Mouse (Mus musculus): Measurements from ENCODE around the gene Camta1. TPM values are rescaled to one million over a fixed set of nuclear protein-coding genes. Genes with fewer than 3 reads are reported as not detected.

Gene Camta1
- polyA plus RNA-seq, 1 experiment from 2014 or later: 83.5 TPM

DNA sequence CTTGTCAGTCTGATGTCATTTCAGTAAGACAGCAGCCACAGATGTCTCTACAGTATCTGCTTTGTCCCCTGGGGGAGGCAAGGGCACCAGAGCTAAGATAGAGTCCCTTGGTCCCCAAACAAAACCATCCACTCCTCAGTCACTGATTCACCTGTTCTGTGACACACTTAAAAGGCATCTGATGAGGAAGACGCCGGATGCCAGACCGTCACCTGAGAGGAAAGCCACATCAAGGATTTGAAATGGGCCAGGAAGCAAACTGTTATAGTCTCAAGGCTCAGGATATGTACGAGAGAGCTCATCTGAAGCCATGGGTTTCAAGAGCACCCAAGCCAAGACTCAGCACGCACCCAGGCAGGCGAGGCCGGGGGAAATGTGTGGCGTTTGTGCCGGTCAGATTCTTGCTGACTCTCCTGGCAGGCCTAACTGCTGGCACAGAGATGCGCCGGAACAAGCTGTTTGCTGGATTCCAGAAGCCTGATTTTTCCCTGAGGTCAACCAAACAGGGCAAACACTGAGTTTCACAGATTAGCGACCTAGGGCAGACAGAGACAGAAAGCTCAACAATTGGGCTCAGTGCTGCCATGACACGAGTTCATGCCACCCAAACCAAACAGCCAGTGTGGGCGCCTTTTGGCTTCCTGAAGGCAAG, 958.5 kb downstream of the Camta1 start:
- H3K27me3 ChIP-seq (ENCODE audit: insufficient read depth, low read length): no peaks in the 10 kb centered on the region
- 91% methylated on average over 14 of the region's 14 CpGs for WGBS
- no peaks in the 10 kb centered on the region for H3K9me3 ChIP-seq (ENCODE audit: low read length)
- H3K27ac ChIP-seq (ENCODE audit: low read length): no peak overlapping the region
- H3K36me3 ChIP-seq (ENCODE audit: insufficient read depth, low read length): peaks cover 61% of the 10 kb centered on the region
- H3K4me2 ChIP-seq (replicated peaks; ENCODE audit: low read depth, low read length): no peak overlapping the region
- ATAC-seq (ENCODE audit: low FRiP score, low TSS enrichment): no peak
- no peak overlapping the region for H3K4me3 ChIP-seq (ENCODE audit: low read length)
- no peak overlapping the region for H3K9ac ChIP-seq (replicated peaks; ENCODE audit: low read length)
- peaks cover 8% of the 10 kb centered on the region; the same call in 1 of the 2 replicates for H3K4me1 ChIP-seq (ENCODE audit: insufficient read depth, low read length)

- Histone ChIP-seq H3K4me1 (ENCODE audit: insufficient read depth, low read length) (peaks cover 8% of the 10 kb centered on the region; the same call in 1 of the 2 replicates), H3K4me3 (ENCODE audit: low read length) (no peak overlapping the region), H3K27ac (ENCODE audit: low read length) (peak overlapping the region; percentile 71), H3K27me3 (ENCODE audit: insufficient read depth, low read length) (no peaks in the 10 kb centered on the region), H3K9me3 (ENCODE audit: low read length) (no peaks in the 10 kb centered on the region), H3K4me2 (replicated peaks; ENCODE audit: low read depth, low read length) (no peak overlapping the region; the same call in 1 of the 2 replicates), H3K9ac (replicated peaks; ENCODE audit: low read length) (no peak overlapping the region), H3K36me3 (ENCODE audit: insufficient read depth, low read length) (peaks cover 72% of the 10 kb centered on the region)
- peak; percentile 81 for ATAC-seq (ENCODE audit: low FRiP score, low TSS enrichment)
- 52% methylated on average over 12 of the region's 12 CpGs for WGBS
Measured at GRCm38 (mm10) chr4:150902062-150902461, 959.6 kb downstream of the Camta1 start.

GRCm38 (mm10) chr4:150901651-150902050, 960.0 kb downstream of the Camta1 start:
- 52% methylated on average over 9 of the region's 9 CpGs for WGBS
- H3K27me3 ChIP-seq (ENCODE audit: insufficient read depth, low read length): no peaks in the 10 kb centered on the region
- ATAC-seq (ENCODE audit: low FRiP score, low TSS enrichment): peak; percentile 27; the same call in 1 of the 2 replicates

DNA sequence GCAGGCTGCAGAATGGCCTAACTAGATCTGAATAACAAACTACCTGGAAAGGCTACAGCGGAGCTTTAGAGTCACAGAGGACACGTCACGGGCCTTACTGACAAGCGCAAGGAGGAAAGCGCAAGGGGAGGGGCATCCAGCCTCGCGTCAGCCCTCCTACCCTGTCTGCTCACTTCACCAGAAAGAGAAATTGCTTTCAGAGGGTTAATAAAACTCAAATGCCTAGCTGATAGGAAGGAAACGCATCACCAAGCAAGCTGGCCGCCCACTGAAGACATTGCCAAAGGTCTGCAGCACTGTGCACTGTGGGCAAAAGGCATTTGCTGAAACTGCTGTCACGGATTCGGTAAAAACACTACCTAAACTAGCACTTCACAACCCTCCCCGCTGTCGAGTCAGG, 961.2 kb downstream of the Camta1 start:
- Histone ChIP-seq H3K27me3 (ENCODE audit: insufficient read depth, low read length) (no peaks in the 10 kb centered on the region), H3K36me3 (ENCODE audit: insufficient read depth, low read length) (peaks cover 74% of the 10 kb centered on the region), H3K4me1 (ENCODE audit: insufficient read depth, low read length) (peaks cover 8% of the 10 kb centered on the region; the same call in 1 of the 2 replicates), H3K9ac (replicated peaks; ENCODE audit: low read length) (no peak overlapping the region), H3K27ac (ENCODE audit: low read length) (no peak overlapping the region), H3K4me3 (ENCODE audit: low read length) (no peak overlapping the region), H3K9me3 (ENCODE audit: low read length) (no peaks in the 10 kb centered on the region), H3K4me2 (replicated peaks; ENCODE audit: low read depth, low read length) (no peak overlapping the region)
- no peak for ATAC-seq (ENCODE audit: low FRiP score, low TSS enrichment)
- 89% methylated on average over 13 of the region's 13 CpGs for WGBS

More at GRCm38 (mm10) chr4:150901651-150902050, 960.0 kb downstream of the Camta1 start:
- Histone ChIP-seq H3K4me1 (ENCODE audit: insufficient read depth, low read length) (peaks cover 8% of the 10 kb centered on the region; the same call in 1 of the 2 replicates), H3K36me3 (ENCODE audit: insufficient read depth, low read length) (peaks cover 76% of the 10 kb centered on the region), H3K4me3 (ENCODE audit: low read length) (no peak overlapping the region), H3K9ac (replicated peaks; ENCODE audit: low read length) (no peak overlapping the region), H3K4me2 (replicated peaks; ENCODE audit: low read depth, low read length) (no peak overlapping the region; the same call in 1 of the 2 replicates), H3K9me3 (ENCODE audit: low read length) (no peaks in the 10 kb centered on the region), H3K27ac (ENCODE audit: low read length) (peak overlapping the region; percentile 71)

DNA sequence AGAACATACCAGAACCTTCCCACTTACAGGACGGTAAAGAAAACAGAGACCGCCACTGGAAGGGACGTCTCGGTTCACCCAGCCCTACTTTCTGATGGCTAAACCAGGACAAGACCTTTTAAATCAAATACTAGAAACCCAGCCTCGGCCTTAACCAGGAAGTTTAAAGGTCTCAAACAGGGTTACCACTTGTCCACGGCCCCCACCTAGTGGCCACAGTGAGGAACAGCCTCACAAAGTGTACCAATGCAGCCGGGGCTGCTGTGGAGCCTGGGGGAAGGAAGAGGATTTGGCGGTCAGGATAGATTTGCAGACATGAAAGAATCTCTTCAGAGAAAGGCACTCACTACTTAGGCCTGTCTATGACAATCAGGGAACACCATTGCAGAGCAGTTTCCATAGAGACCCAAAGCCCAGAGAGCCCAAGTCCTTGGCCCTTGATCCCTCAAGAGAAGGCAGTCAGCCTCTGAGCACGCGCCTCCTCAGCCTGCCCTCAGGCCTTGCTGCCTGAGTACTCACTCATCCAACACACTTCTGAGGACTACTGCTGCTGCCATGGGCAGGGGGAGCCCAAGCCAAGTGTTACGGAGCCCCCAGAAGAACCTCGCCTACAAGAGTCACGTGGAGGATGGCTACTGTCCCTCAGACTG, 962.8 kb downstream of the Camta1 start:
- Histone ChIP-seq H3K4me1 (ENCODE audit: insufficient read depth, low read length) (peaks cover 14% of the 10 kb centered on the region; the same call in 1 of the 2 replicates), H3K27ac (ENCODE audit: low read length) (no peak overlapping the region), H3K4me2 (replicated peaks; ENCODE audit: low read depth, low read length) (no peak overlapping the region), H3K4me3 (ENCODE audit: low read length) (no peak overlapping the region), H3K9me3 (ENCODE audit: low read length) (no peaks in the 10 kb centered on the region), H3K9ac (replicated peaks; ENCODE audit: low read length) (0 out of 2 replicates have a peak overlapping the region, but pooled peaks have one; percentile 18), H3K36me3 (ENCODE audit: insufficient read depth, low read length) (peaks cover 63% of the 10 kb centered on the region), H3K27me3 (ENCODE audit: insufficient read depth, low read length) (no peaks in the 10 kb centered on the region)
- ATAC-seq (ENCODE audit: low FRiP score, low TSS enrichment): 0 out of 2 replicates have a peak, but pooled peaks have one; percentile 24
- WGBS: 48% methylated on average over 13 of the region's 13 CpGs

DNA sequence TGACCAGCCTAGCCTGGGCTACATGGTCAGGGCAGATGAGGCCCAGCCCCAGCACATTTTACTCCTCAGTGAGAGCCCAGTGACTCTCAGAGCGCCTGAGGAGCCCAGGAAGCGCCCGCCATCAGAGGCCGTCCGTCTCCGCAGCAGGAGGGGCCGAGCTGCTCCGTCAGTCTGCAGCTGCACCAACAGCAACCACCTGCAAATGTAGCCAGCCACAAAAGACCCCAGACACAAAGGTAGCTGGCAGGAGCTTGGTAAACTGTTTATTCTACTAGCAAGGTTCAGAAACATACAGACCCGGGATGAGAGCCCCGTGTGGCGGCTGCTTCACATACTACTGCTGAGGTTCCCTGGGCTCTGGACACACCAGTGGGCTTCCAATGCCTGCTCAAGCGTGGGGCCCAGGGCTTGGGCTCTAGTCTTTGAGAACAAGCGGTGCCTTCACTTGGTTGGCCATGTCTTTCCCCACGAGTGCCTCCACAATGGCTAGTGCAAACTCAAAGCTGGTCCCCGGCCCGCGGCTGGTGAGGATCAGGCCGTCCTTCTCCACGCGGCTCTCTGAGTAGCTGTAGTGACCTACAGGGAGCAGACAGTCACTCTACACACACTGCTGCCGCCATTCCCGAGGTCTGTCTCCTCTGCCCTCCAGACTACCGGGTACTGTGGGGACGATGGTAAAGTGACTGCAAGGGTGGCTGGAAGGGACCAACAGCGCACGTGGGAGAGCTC, 964.6 kb downstream of the Camta1 start:
- 93% methylated on average over 26 of the region's 26 CpGs for WGBS
- H3K4me2 ChIP-seq (replicated peaks; ENCODE audit: low read depth, low read length): no peak overlapping the region
- peaks cover 46% of the 10 kb centered on the region for H3K36me3 ChIP-seq (ENCODE audit: insufficient read depth, low read length)
- no peak overlapping the region for H3K9ac ChIP-seq (replicated peaks; ENCODE audit: low read length)
- no peaks in the 10 kb centered on the region for H3K9me3 ChIP-seq (ENCODE audit: low read length)
- ATAC-seq (ENCODE audit: low FRiP score, low TSS enrichment): no peak
- no peaks in the 10 kb centered on the region for H3K27me3 ChIP-seq (ENCODE audit: insufficient read depth, low read length)
- H3K4me1 ChIP-seq (ENCODE audit: insufficient read depth, low read length): 0 out of 2 replicates have a peak, but pooled peaks cover 7% of the 10 kb centered on the region
- no peak overlapping the region for H3K27ac ChIP-seq (ENCODE audit: low read length)
- no peak overlapping the region for H3K4me3 ChIP-seq (ENCODE audit: low read length)

DNA sequence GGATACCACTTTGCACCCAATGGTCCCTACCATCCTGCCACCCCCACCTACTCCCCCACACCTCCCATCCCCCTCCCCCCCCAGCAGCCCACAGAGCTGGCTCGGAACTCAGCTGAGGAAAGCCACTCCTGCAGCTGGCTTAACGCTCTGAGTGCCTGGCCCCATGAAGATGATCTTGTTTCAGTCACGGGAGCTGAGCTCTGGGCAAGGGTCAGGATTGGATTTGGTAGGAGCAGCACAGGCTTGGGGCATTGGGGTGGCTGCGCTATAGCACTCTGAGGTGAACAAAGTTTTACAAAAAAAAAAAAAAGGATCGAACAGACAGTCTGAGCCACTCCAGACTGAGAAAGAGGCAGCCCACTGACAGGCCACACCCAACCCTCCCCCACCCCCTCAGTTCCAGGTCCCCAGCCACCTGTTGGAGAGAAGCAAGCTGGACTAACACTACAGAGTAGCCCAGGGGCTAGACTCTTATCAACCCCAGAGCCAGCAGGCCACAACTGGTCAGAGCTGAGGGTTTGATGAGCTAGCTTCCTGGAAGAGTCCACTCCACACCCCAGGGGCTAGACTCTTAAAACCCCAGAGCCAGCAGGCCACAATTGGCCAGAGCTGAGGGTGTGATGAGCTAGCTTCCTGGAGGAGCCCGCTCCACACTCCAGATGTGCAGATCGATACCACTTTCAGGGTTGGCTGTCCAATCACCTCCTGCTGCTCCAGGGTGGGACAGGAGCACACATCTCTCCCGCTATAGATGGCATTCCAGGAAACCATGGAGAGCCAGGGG, 966.8 kb downstream of the Camta1 start:
- Histone ChIP-seq H3K9ac (replicated peaks; ENCODE audit: low read length) (no peak overlapping the region), H3K27me3 (ENCODE audit: insufficient read depth, low read length) (no peaks in the 10 kb centered on the region), H3K9me3 (ENCODE audit: low read length) (no peaks in the 10 kb centered on the region), H3K4me3 (ENCODE audit: low read length) (no peak overlapping the region), H3K36me3 (ENCODE audit: insufficient read depth, low read length) (peaks cover 30% of the 10 kb centered on the region), H3K4me2 (replicated peaks; ENCODE audit: low read depth, low read length) (no peak overlapping the region), H3K4me1 (ENCODE audit: insufficient read depth, low read length) (peaks cover 14% of the 10 kb centered on the region), H3K27ac (ENCODE audit: low read length) (no peak overlapping the region)
- 51% methylated on average over 8 of the region's 8 CpGs for WGBS
- ATAC-seq (ENCODE audit: low FRiP score, low TSS enrichment): no peak

DNA sequence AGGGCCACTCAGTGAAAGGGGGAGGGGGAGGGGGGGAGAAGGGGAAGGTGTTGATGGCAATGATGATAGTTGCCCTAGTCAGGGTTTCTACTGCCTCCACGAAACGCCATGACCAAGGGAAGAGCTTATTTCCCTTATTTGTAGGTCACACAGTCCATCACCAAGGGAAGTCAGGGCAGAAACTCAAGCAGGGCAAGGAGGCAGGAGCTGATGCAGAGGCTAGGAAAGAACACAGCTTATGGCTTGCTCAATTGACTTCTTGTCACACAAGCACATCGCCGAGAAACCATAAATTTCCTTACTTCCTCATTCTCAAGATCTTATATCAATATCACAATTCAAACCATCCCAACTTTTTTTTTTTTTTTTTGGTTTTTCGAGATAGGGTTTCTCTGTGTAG, 970.4 kb downstream of the Camta1 start:
- 63% methylated on average over 5 of the region's 5 CpGs for WGBS
- Histone ChIP-seq H3K27me3 (ENCODE audit: insufficient read depth, low read length) (no peaks in the 10 kb centered on the region), H3K4me1 (ENCODE audit: insufficient read depth, low read length) (peaks cover 32% of the 10 kb centered on the region), H3K4me3 (ENCODE audit: low read length) (no peak overlapping the region), H3K27ac (ENCODE audit: low read length) (no peak overlapping the region), H3K4me2 (replicated peaks; ENCODE audit: low read depth, low read length) (no peak overlapping the region), H3K36me3 (ENCODE audit: insufficient read depth, low read length) (peaks cover under 1% of the 10 kb centered on the region; the same call in 1 of the 2 replicates), H3K9me3 (ENCODE audit: low read length) (no peaks in the 10 kb centered on the region), H3K9ac (replicated peaks; ENCODE audit: low read length) (no peak overlapping the region)
- no peak for ATAC-seq (ENCODE audit: low FRiP score, low TSS enrichment)

- Histone ChIP-seq H3K27ac (ENCODE audit: low read length) (peak overlapping the region; percentile 80), H3K4me3 (ENCODE audit: low read length) (0 out of 2 replicates have a peak overlapping the region, but pooled peaks have one; percentile 5), H3K36me3 (ENCODE audit: insufficient read depth, low read length) (no peaks in the 10 kb centered on the region), H3K4me1 (ENCODE audit: insufficient read depth, low read length) (peaks cover 30% of the 10 kb centered on the region), H3K4me2 (replicated peaks; ENCODE audit: low read depth, low read length) (peak overlapping the region; percentile 40), H3K27me3 (ENCODE audit: insufficient read depth, low read length) (no peaks in the 10 kb centered on the region), H3K9me3 (ENCODE audit: low read length) (no peaks in the 10 kb centered on the region), H3K9ac (replicated peaks; ENCODE audit: low read length) (peak overlapping the region; percentile 26; the same call in 1 of the 2 replicates)
- ATAC-seq (ENCODE audit: low FRiP score, low TSS enrichment): no peak
- 28% methylated on average over 13 of the region's 13 CpGs for WGBS
Measured at GRCm38 (mm10) chr4:150889955-150890315, 971.7 kb downstream of the Camta1 start.

Data from kidney, embryonic 16.5 days (tissue).